Mouse (Mus musculus) urinary bladder, postnatal 4 days (tissue): ENCODE measurements at regions not wholly inside any gene's neighbourhood (a gene's known extent, or its start where the extent isn't known, plus 50 kb on each side); places are given as distances from the start of the nearest gene placed in this dataset.

Experiments
- DNase-seq, 2 experiments: peaks; one replicate each; pipeline ENCODE4 v3.0.0; 2021 to 2022; ENCODE audit warnings: low spot score in 2 of 2

GRCm38 (mm10) chr7:98768460-98768859 is 65.6 kb downstream of the Thap12 start:
- no peak for DNase-seq

GRCm38 (mm10) chr7:98769111-98769734 is 65.7 kb upstream of the Wnt11 start:
- DNase-seq = no peak

GRCm38 (mm10) chr7:98770257-98770890 is 64.5 kb upstream of the Wnt11 start:
- no peak for DNase-seq

GRCm38 (mm10) chr7:98771134-98771775 is 63.7 kb upstream of the Wnt11 start:
- no peak for DNase-seq

GRCm38 (mm10) chr7:98774597-98774996 is 60.3 kb upstream of the Wnt11 start:
- no peak for DNase-seq

GRCm38 (mm10) chr7:98775031-98775430 is 59.9 kb upstream of the Wnt11 start:
- DNase-seq = no peak

- no peak for DNase-seq
Measured at GRCm38 (mm10) chr7:98777304-98777849, 57.5 kb upstream of the Wnt11 start.

- peak; percentile 44 to 79 for DNase-seq
Measured at GRCm38 (mm10) chr7:98778929-98779328, 56.0 kb upstream of the Wnt11 start.

- DNase-seq = no peak
Measured at GRCm38 (mm10) chr7:98783521-98783920, 51.4 kb upstream of the Wnt11 start.

GRCm38 (mm10) chr7:98783954-98784353 is 51.0 kb upstream of the Wnt11 start:
- DNase-seq = peak; percentile 81 to 90

- peak in 1 of 2 experiments; percentile 51 for DNase-seq
Measured at GRCm38 (mm10) chr7:98784369-98784931, 50.5 kb upstream of the Wnt11 start.
